Mouse (Mus musculus) cortical plate, adult 2 months (tissue): Measurements from ENCODE around the gene Dhx40.

ENCODE experiments used
- CTCF ChIP-seq: fragments of 200-500 bp; IDR thresholded peaks from 2 replicates; pipeline ENCODE4 v1.5.1; 2011; ENCODE audit warnings: mild to moderate bottlenecking, control low read depth, low read length; ENCODE audit not compliant: insufficient read depth; ENCODE audit errors: extremely low read depth
- POLR2A ChIP-seq: fragments of 200-500 bp; IDR thresholded peaks from 2 replicates; pipeline ENCODE4 v1.6.1; 2011; ENCODE audit warnings: mild to moderate bottlenecking, low read length, control low read depth; ENCODE audit not compliant: insufficient read depth; ENCODE audit errors: extremely low read depth

DNA sequence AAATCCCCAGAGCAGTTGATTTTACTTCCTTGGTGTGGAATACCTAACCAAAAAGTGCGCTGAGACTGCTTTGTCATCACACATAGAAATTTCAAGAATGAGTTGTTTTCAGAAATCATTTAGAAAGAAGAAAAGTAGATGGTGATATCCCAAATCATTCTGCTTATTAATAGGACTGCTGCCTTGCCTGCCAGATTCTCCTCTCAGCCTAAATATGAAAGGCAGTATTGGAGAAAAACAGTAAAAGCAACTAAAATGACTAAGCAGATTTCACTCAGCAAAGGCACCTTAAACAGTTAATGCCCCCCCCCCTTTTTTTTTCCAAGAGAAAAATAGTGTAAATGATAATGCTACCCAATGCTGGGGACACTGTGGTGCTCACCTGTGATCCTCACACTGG is 48.3 kb downstream of the Dhx40 start:
- TF ChIP-seq CTCF (no peak), POLR2A (no peak)
